Mouse (Mus musculus): Measurements from ENCODE around the gene Cntn2.

Gene Cntn2

GRCm38 (mm10) chr1:132542762-132543306 lies at the start of gene Cntn2:
Gene Cntn2, minus strand, starts transcription at chr1:132543256.
- DNase-seq = peak; percentile 92

GRCm38 (mm10) chr1:132592145-132592544 lies 49.1 kb upstream of the Cntn2 start:
- no peak for DNase-seq

- peak; percentile 68 for DNase-seq
Measured at GRCm38 (mm10) chr1:132591399-132591930, 48.4 kb upstream of the Cntn2 start.

GRCm38 (mm10) chr1:132586679-132587201 lies 43.7 kb upstream of the Cntn2 start:
- DNase-seq = no peak

GRCm38 (mm10) chr1:132585376-132585775 lies 42.3 kb upstream of the Cntn2 start:
- no peak for DNase-seq

GRCm38 (mm10) chr1:132582998-132583604 lies 40.0 kb upstream of the Cntn2 start:
- DNase-seq = no peak

- peak; percentile 46 for DNase-seq
Measured at GRCm38 (mm10) chr1:132581845-132582839, 39.1 kb upstream of the Cntn2 start.

GRCm38 (mm10) chr1:132580063-132580462 lies 37.0 kb upstream of the Cntn2 start:
- no peak for DNase-seq

GRCm38 (mm10) chr1:132576845-132577244 lies 33.8 kb upstream of the Cntn2 start:
- peak; percentile 72 for DNase-seq

- peak; percentile 61 for DNase-seq
Measured at GRCm38 (mm10) chr1:132572851-132573250, 29.8 kb upstream of the Cntn2 start.

- peak; percentile 55 for DNase-seq
Measured at GRCm38 (mm10) chr1:132571613-132572012, 28.6 kb upstream of the Cntn2 start.

GRCm38 (mm10) chr1:132570906-132571305 lies 27.9 kb upstream of the Cntn2 start:
- no peak for DNase-seq

- peak; percentile 80 for DNase-seq
Measured at GRCm38 (mm10) chr1:132570068-132570780, 27.2 kb upstream of the Cntn2 start.

- peak; percentile 96 for DNase-seq
Measured at GRCm38 (mm10) chr1:132569516-132569915, 26.5 kb upstream of the Cntn2 start.

GRCm38 (mm10) chr1:132567336-132568125 lies 24.5 kb upstream of the Cntn2 start:
- DNase-seq = peak; percentile 55

- DNase-seq = peak; percentile 22
Measured at GRCm38 (mm10) chr1:132565766-132566165, 22.7 kb upstream of the Cntn2 start.

GRCm38 (mm10) chr1:132564946-132565345 lies 21.9 kb upstream of the Cntn2 start:
- peak; percentile 50 for DNase-seq

- no peak for DNase-seq
Measured at GRCm38 (mm10) chr1:132562337-132562795, 19.3 kb upstream of the Cntn2 start.

- peak; percentile 79 for DNase-seq
Measured at GRCm38 (mm10) chr1:132560907-132561700, 18.0 kb upstream of the Cntn2 start.

- DNase-seq = peak; percentile 29
Measured at GRCm38 (mm10) chr1:132559045-132559444, 16.0 kb upstream of the Cntn2 start.

Data from cerebellum, adult 9-11 months (tissue).